Mouse (Mus musculus) right cerebral cortex, adult 2 months (tissue): ENCODE measurements around the gene Tagap.
"Not testable (repeated sequence)": the region's sequence is repeated elsewhere in the genome, so short reads cannot be mapped to it uniquely, and the experiment has no call there.

ENCODE experiments used
- DNase-seq, 2 experiments: peaks; one replicate each; pipeline ENCODE4 v3.0.0; 2021 to 2022; ENCODE audit warnings: low spot score in 2 of 2

The Tagap gene

GRCm38 (mm10) chr17:7983484-7983883 is 57.7 kb downstream of the Tagap start:
- not testable (repeated sequence) for DNase-seq
